Mouse (Mus musculus): ENCODE data around the gene Lhb.

Lhb gene

GRCm38 (mm10) chr7:45413864-45414739, 6.5 kb upstream of the Lhb start:
- no peak for DNase-seq (ENCODE audit: low spot score in 2 of 2)

- DNase-seq (ENCODE audit: low spot score in 2 of 2), result no peak
Measured at GRCm38 (mm10) chr7:45414740-45415224, 5.8 kb upstream of the Lhb start.

- peak in 1 of 2 experiments; percentile 38 for DNase-seq (ENCODE audit: low spot score in 2 of 2)
Measured at GRCm38 (mm10) chr7:45415636-45416035, 5.0 kb upstream of the Lhb start.

- no peak for DNase-seq (ENCODE audit: low spot score in 2 of 2)
Measured at GRCm38 (mm10) chr7:45417962-45418492, 2.6 kb upstream of the Lhb start.

- no peak for DNase-seq (ENCODE audit: low spot score in 2 of 2)
Measured at GRCm38 (mm10) chr7:45419859-45420614, 583 bp upstream of the Lhb start.

- DNase-seq (ENCODE audit: low spot score in 2 of 2), result no peak
Measured at GRCm38 (mm10) chr7:45421194-45421593, 574 bp downstream of the Lhb start.

GRCm38 (mm10) chr7:45426556-45426955, 5.9 kb downstream of the Lhb start:
- no peak for DNase-seq (ENCODE audit: low spot score in 2 of 2)

GRCm38 (mm10) chr7:45433835-45434202, 13.2 kb downstream of the Lhb start:
- no peak for DNase-seq (ENCODE audit: low spot score in 2 of 2)

GRCm38 (mm10) chr7:45434203-45435015, 13.8 kb downstream of the Lhb start, which contains the start of gene Gys1:
Gys1 (plus strand) TSS chr7:45434844.
- peak; percentile 100 for DNase-seq (ENCODE audit: low spot score in 2 of 2)

GRCm38 (mm10) chr7:45435038-45435437, 14.4 kb downstream of the Lhb start:
- DNase-seq (ENCODE audit: low spot score in 2 of 2), result no peak

- DNase-seq (ENCODE audit: low spot score in 2 of 2), result no peak
Measured at GRCm38 (mm10) chr7:45436444-45436843, 15.8 kb downstream of the Lhb start.

- no peak for DNase-seq (ENCODE audit: low spot score in 2 of 2)
Measured at GRCm38 (mm10) chr7:45437046-45437445, 16.4 kb downstream of the Lhb start.

GRCm38 (mm10) chr7:45437521-45438276, 17.1 kb downstream of the Lhb start, which contains the start of gene Ruvbl2:
Ruvbl2 (minus strand) TSS chr7:45438096.
- DNase-seq (ENCODE audit: low spot score in 2 of 2), result no peak

- DNase-seq (ENCODE audit: low spot score in 2 of 2), result no peak
Measured at GRCm38 (mm10) chr7:45443526-45444420, 23.2 kb downstream of the Lhb start.

- DNase-seq (ENCODE audit: low spot score in 2 of 2), result no peak
Measured at GRCm38 (mm10) chr7:45446589-45446988, 26.0 kb downstream of the Lhb start.

- no peak for DNase-seq (ENCODE audit: low spot score in 2 of 2)
Measured at GRCm38 (mm10) chr7:45447325-45447990, 26.8 kb downstream of the Lhb start.

- DNase-seq (ENCODE audit: low spot score in 2 of 2), result no peak
Measured at GRCm38 (mm10) chr7:45449974-45450373, 29.4 kb downstream of the Lhb start.

GRCm38 (mm10) chr7:45451344-45451982, 30.8 kb downstream of the Lhb start:
- DNase-seq (ENCODE audit: low spot score in 2 of 2), result peak in 1 of 2 experiments; percentile 93

- DNase-seq (ENCODE audit: low spot score in 2 of 2), result no peak
Measured at GRCm38 (mm10) chr7:45454971-45455370, 34.4 kb downstream of the Lhb start.
